Mouse (Mus musculus) kidney, embryonic 15.5 days (tissue): ENCODE results near the gene Usf1. TPM values are rescaled to one million over a fixed set of nuclear protein-coding genes. Genes with fewer than 3 reads are reported as not detected.
A peak's percentile ranks its signal among the peaks of the same experiment; 100 is the strongest.

ENCODE experiments used
- ATAC-seq: fragments of 200-750 bp; cut with Nextera tagmentation; replicated peaks from 2 replicates; pipeline ENCODE4 v1.8.0; 2017; ENCODE audit warnings: moderate TSS enrichment; ENCODE audit not compliant: low FRiP score
- H3K27ac ChIP-seq: fragments of 300-500 bp; sonication (generic); 2 replicates; pipeline ENCODE4 v1.5.1; 2015; ENCODE audit warnings: mild to moderate bottlenecking, inconsistent platforms
- H3K27me3 ChIP-seq: fragments of 300-500 bp; sonication (generic); 2 replicates; pipeline ENCODE4 v1.6.1; 2015; ENCODE audit warnings: inconsistent platforms
- H3K36me3 ChIP-seq: fragments of 300-500 bp; sonication (generic); 2 replicates; pipeline ENCODE4 v1.6.1; 2015; ENCODE audit warnings: inconsistent platforms
- H3K4me1 ChIP-seq: fragments of 300-500 bp; sonication (generic); 2 replicates; pipeline ENCODE4 v1.6.1; 2015; ENCODE audit warnings: inconsistent platforms
- H3K4me2 ChIP-seq: fragments of 300-500 bp; sonication (generic); 2 replicates; pipeline ENCODE4 v1.6.1; 2015; ENCODE audit warnings: moderate library complexity, mild to moderate bottlenecking, inconsistent platforms
- H3K4me3 ChIP-seq: fragments of 300-500 bp; sonication (generic); replicated peaks from 2 replicates; pipeline ENCODE4 v1.5.1; 2015; ENCODE audit warnings: mild to moderate bottlenecking, inconsistent platforms
- H3K9ac ChIP-seq: fragments of 300-500 bp; sonication (generic); 2 replicates; pipeline ENCODE4 v1.6.1; 2015; ENCODE audit warnings: mild to moderate bottlenecking, inconsistent platforms
- H3K9me3 ChIP-seq: fragments of 300-500 bp; sonication (generic); replicated peaks from 2 replicates; pipeline ENCODE4 v1.6.1; 2016; ENCODE audit warnings: inconsistent platforms
- WGBS: fragments of 180-500 bp; shearing (Covaris S2); methylation state at CpG from one replicate; pipeline ENCODE4 v1.1.7; 2015; ENCODE audit warnings: mixed read lengths; 5-methylcytosine and 5-hydroxymethylcytosine counted together
- polyA plus RNA-seq: library from polyadenylated mRNA; unstranded; fragments of >200 nt; fragmentation: Nextera tagmentation; extraction: Ambion mirVana; gene quantifications from 2 replicates; pipeline ENCODE4 v1.2.1, GENCODE M21; 2015

Gene Usf1
- 71.2 and 90.9 TPM in 2 replicates for polyA plus RNA-seq

DNA sequence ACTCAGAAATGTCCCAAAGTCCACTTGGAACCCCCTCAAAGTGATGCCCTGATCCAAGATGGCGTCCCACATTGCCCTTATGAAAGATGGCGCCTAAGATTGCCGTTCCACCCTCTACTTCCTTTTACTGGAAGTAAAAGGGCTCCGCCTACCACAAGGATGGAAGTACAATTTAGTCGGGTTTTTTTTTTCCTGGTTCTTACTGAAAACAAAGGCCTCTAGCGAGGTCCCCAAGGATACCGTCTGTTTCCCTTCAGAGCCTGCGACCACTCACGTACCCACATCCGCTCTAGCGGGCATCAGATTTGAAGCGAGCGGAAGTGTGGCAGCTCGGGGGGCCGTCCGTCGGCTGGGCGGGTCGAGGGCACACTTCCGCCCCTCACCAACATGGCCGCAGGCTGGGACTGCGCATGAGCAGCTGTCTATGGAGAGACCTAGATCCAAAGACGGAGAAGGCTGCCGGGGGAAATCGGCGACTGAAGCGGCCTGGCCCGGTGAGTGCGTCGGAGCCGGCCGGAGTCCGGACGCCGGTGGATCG is at the start of gene Usf1:
Gene Usf1, plus strand, starts transcription at position 367 of the 538 bp plus-strand sequence.
- peak within 1 kb of the TSS; percentile 78 for H3K4me3 ChIP-seq
- peaks cover 19% of the 10 kb centered on the region for H3K4me1 ChIP-seq
- H3K9me3 ChIP-seq: no peaks in the 10 kb centered on the region
- H3K27ac ChIP-seq: peak within 1 kb of the TSS; percentile 95
- ATAC-seq: peak; percentile 99
- H3K27me3 ChIP-seq: 0 out of 2 replicates have a peak, but pooled peaks cover 3% of the 10 kb centered on the region
- peaks cover 16% of the 10 kb centered on the region for H3K36me3 ChIP-seq
- WGBS: under 1% methylated on average over 36 of the region's 36 CpGs
- H3K4me2 ChIP-seq: peak within 1 kb of the TSS; percentile 60
- peak within 1 kb of the TSS; percentile 91 for H3K9ac ChIP-seq

DNA sequence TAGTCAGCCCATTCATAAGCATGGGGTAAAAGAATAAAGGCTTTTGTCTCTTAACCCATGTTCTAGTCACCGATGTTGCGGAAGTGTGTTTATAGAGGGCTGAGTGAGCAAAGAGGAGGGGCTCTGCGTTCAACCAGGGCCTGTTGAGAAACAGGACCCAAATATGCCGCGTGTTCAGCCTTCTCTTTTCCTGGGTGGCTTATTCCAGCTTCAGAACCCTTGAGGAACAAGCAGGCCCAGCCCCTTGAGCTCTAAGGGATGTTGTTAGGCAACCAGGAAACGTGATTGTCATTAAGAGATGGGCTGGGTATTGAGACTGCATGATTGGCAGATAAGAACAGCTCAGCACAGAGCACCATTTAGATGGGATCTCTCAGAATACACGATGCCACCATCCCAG is 45.2 kb upstream of the Usf1 start:
- WGBS: 65% methylated on average over 7 of the region's 7 CpGs
- no peak for ATAC-seq

DNA sequence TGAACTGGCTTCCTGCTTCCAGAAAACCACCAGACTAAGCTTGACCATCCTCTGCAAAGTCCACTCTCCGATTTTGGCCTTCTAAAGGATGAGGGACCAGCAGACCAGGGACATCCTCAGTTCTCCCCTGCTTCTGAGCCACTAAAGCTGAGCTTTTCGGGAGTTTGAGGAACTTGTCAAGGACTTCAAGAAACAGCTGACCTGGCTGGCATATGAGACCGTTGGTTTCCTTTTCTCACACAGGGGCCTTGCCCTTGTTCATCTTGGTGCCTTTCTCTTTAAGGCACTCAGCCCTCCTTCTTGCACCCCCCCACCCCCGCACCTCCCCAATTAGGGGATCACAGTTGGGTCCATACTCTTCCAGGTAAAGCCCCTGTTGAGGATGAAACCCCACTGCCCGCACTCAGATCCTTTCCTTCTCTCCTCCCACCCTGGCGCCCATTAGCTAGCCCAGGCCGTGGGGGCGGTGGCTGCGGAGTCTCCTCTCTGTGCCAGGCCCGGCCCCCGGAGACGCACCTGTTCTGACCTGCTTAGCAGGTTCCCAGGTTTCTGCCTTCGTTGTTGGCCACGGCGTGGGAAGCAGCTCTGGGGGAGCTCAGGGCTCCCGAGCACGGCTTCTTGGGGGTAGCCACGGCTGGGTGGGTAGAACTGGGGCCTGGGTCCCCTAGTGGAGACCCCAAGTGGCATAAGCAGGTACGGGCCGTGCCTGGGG is 41.1 kb upstream of the Usf1 start, which contains the start of gene Nectin4:
Gene Nectin4, plus strand, starts transcription at position 255 of the 712 bp plus-strand sequence.
- H3K27me3 ChIP-seq: 0 out of 2 replicates have a peak, but pooled peaks cover 5% of the 10 kb centered on the region
- peak within 1 kb of the TSS; percentile 56; the same call in 1 of the 2 replicates for H3K27ac ChIP-seq
- H3K4me3 ChIP-seq: peak within 1 kb of the TSS; percentile 19; the same call in 1 of the 2 replicates
- ATAC-seq: peak; percentile 63
- WGBS: 38% methylated on average over 20 of the region's 20 CpGs
- H3K4me1 ChIP-seq: peaks cover 37% of the 10 kb centered on the region
- H3K36me3 ChIP-seq: no peaks in the 10 kb centered on the region
- peak within 1 kb of the TSS; percentile 46 for H3K4me2 ChIP-seq
- peak within 1 kb of the TSS; percentile 30 for H3K9ac ChIP-seq
- no peaks in the 10 kb centered on the region for H3K9me3 ChIP-seq

More for the DNA sequence above, 45.2 kb upstream of the Usf1 start:
- Histone ChIP-seq H3K27ac (no peak overlapping the region), H3K4me1 (peaks cover 23% of the 10 kb centered on the region), H3K4me3 (no peak overlapping the region), H3K9ac (no peak overlapping the region), H3K36me3 (no peaks in the 10 kb centered on the region), H3K27me3 (0 out of 2 replicates have a peak, but pooled peaks cover 2% of the 10 kb centered on the region), H3K9me3 (no peaks in the 10 kb centered on the region), H3K4me2 (no peak overlapping the region)

DNA sequence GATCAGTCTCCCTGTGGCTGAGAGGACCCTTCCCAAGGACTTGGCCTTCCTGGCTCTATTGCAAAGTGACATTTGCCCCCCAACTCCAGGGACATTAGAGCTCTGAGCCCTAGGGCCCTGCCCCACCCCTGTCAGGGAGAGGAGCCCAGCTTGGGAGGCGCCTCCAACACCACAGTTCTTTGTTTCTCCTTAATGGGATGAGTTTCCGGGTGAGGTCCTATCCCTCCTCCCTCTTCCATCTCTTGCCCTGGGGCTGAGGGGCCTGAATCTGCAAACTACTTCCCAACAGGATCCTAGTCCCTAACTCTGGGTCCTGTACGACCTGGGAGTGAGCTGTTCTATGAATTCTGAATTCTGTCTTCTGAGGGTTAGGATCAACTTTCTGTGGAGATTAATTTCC is 38.2 kb upstream of the Usf1 start:
- Histone ChIP-seq H3K36me3 (no peaks in the 10 kb centered on the region), H3K27me3 (0 out of 2 replicates have a peak, but pooled peaks cover 5% of the 10 kb centered on the region), H3K4me1 (peaks cover 44% of the 10 kb centered on the region), H3K4me3 (no peak overlapping the region), H3K9me3 (no peaks in the 10 kb centered on the region), H3K9ac (no peak overlapping the region), H3K27ac (no peak overlapping the region), H3K4me2 (no peak overlapping the region)
- no peak for ATAC-seq
- 50% methylated on average over 3 of the region's 3 CpGs for WGBS

DNA sequence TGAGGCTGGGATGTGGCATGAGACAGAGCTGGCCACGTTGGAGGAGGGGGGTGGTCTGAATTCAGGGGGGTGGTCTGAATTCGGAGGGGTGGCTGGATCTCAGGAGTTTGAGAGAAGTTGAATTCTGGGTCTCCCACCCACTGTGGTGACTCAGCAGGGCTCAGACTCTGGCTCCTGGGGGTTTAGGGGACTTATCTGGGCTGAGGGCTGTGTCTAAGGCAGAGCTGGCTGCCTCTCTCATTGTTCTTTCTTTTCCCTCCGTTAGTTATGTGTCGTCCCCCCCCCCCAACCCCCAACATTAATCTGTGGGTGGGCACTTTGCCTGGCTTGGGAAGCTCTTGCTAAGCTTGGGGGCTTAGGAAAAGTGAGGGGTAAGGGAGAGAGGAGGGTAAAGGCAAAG is 37.2 kb upstream of the Usf1 start:
- ATAC-seq: no peak
- Histone ChIP-seq H3K9me3 (no peaks in the 10 kb centered on the region), H3K4me2 (no peak overlapping the region), H3K4me3 (no peak overlapping the region), H3K36me3 (no peaks in the 10 kb centered on the region), H3K9ac (no peak overlapping the region), H3K27me3 (0 out of 2 replicates have a peak, but pooled peaks cover 5% of the 10 kb centered on the region), H3K27ac (no peak overlapping the region), H3K4me1 (peaks cover 36% of the 10 kb centered on the region)
- WGBS: 9% methylated on average over 4 of the region's 4 CpGs

DNA sequence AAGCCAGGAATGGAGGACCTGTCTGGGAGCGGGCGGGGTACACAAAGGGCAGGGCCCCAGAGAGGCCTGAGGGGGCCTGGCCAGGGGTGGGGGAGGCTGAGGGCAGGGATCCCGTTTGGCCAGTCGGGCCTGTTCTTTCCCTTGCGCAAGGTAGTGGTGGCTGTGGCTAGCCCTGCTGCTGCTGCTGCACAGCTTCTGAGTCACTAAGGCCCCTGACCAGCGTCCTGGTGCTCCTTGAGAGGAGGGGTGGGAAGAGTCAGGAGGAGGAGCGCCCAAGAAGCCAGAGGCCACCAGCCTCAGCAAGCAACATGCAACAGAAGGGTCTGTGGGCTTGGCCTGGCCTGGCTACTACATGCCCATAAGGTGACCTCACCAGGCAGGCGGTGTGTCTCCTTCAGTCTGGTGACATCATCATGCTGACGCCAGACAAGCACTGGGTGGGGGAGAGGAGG is 35.4 kb upstream of the Usf1 start:
- peaks cover 18% of the 10 kb centered on the region for H3K27me3 ChIP-seq
- no peaks in the 10 kb centered on the region for H3K9me3 ChIP-seq
- no peak overlapping the region for H3K4me2 ChIP-seq
- no peaks in the 10 kb centered on the region for H3K36me3 ChIP-seq
- H3K4me1 ChIP-seq: peaks cover 38% of the 10 kb centered on the region
- 53% methylated on average over 9 of the region's 9 CpGs for WGBS
- H3K4me3 ChIP-seq: no peak overlapping the region
- H3K9ac ChIP-seq: no peak overlapping the region
- peak; percentile 24; the same call in 1 of the 2 replicates for ATAC-seq
- no peak overlapping the region for H3K27ac ChIP-seq

DNA sequence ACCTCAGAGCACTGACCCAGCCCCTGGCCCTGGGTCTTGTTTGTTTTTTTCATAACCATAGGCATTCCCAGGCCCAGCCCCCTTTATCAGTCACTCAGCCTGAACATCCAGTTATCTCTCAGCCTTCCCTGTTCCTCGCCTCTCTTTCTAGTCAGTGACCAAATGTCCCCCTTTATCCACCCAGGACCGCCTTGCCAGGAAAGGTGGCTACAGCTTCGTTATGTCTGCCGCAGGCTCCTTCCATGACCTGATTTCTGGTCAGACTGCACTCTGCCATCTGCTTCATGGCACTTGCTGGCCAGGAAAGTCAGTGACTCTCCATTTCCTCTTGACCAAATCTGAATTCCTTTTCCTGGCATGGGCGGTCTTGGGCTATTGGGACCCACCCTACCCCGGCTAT is 32.8 kb upstream of the Usf1 start:
- no peak for ATAC-seq
- H3K4me1 ChIP-seq: peaks cover 34% of the 10 kb centered on the region
- no peak overlapping the region for H3K27ac ChIP-seq
- no peak overlapping the region for H3K4me2 ChIP-seq
- no peaks in the 10 kb centered on the region for H3K36me3 ChIP-seq
- no peak overlapping the region for H3K9ac ChIP-seq
- H3K27me3 ChIP-seq: peaks cover 17% of the 10 kb centered on the region
- H3K9me3 ChIP-seq: no peaks in the 10 kb centered on the region
- H3K4me3 ChIP-seq: no peak overlapping the region
- WGBS: 87% methylated on average over 6 of the region's 6 CpGs

DNA sequence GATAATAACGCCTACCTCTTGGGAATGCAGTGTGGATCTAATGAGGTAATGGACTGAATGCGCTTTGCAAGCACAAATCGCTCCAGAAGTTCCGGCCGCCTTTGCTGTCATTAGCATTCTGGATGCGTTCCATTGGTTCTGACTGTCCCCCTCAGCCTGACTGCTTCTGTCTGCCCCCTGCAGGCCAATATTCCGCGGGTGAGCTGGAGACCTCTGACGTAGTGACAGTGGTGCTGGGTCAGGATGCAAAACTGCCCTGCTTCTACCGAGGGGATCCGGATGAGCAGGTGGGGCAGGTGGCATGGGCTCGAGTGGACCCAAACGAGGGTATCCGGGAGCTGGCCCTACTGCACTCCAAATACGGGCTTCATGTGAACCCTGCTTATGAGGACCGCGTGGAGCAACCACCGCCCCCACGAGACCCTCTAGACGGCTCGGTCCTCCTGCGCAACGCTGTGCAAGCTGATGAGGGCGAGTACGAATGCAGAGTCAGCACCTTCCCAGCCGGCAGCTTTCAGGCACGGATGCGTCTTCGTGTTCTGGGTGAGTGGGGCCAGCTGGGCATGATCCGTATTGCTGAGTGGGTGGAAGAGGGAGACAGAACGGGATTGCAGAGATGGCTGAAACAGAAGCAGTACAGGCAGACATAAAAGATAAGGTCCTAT is 31.0 kb upstream of the Usf1 start:
- Histone ChIP-seq H3K9me3 (no peaks in the 10 kb centered on the region), H3K4me1 (peaks cover 19% of the 10 kb centered on the region), H3K36me3 (no peaks in the 10 kb centered on the region), H3K9ac (no peak overlapping the region), H3K27ac (0 out of 2 replicates have a peak overlapping the region, but pooled peaks have one; percentile 19), H3K27me3 (peaks cover 17% of the 10 kb centered on the region), H3K4me3 (peak overlapping the region; percentile 33), H3K4me2 (peak overlapping the region; percentile 63)
- WGBS: 3% methylated on average over 31 of the region's 31 CpGs
- peak; percentile 80 for ATAC-seq

DNA sequence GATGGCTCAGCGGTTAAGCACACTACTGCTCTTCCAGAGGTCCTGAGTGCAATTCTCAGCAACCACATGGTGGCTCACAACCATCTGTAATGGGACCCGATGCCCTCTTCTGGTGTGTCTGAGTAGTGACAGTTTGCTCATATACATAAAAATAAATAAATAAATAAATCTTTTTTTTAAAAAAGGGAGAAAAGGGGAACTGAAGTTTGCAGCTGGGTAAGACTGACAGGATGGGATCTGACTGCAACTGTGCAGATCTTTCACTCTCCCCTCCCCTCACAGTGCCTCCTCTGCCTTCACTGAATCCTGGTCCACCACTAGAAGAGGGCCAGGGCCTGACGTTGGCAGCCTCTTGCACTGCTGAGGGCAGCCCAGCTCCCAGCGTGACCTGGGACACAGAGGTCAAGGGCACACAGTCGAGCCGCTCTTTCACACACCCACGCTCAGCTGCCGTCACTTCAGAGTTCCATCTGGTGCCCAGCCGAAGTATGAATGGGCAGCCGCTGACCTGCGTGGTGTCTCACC is 29.0 kb upstream of the Usf1 start:
- Histone ChIP-seq H3K4me2 (no peak overlapping the region), H3K9ac (no peak overlapping the region), H3K27me3 (peaks cover 17% of the 10 kb centered on the region), H3K4me3 (no peak overlapping the region), H3K4me1 (peaks cover 13% of the 10 kb centered on the region), H3K9me3 (no peaks in the 10 kb centered on the region), H3K36me3 (no peaks in the 10 kb centered on the region), H3K27ac (no peak overlapping the region)
- ATAC-seq: no peak
- WGBS: 77% methylated on average over 11 of the region's 11 CpGs

DNA sequence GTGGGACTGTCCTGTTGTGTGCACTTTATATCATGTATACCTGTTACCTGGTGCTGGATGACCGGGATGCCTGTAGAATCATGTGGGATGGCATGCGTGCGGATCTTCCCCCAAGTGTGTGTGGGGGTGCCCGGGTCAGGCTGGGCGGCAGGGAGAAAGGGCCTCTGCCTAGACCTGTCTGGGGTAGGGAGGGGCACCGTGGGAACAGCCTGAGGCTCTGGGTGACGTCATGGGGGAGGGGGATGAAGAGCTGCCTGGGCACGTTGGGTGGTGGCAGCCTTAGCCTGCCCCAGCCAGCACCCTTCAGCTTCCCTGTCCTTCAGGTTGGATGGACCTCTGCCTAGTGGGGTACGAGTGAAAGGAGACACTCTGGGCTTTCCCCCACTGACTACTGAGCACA is 26.8 kb upstream of the Usf1 start:
- Histone ChIP-seq H3K36me3 (no peaks in the 10 kb centered on the region), H3K4me2 (no peak overlapping the region), H3K4me1 (peaks cover 15% of the 10 kb centered on the region), H3K4me3 (no peak overlapping the region), H3K9ac (no peak overlapping the region), H3K9me3 (no peaks in the 10 kb centered on the region), H3K27ac (no peak overlapping the region), H3K27me3 (peaks cover 16% of the 10 kb centered on the region)
- no peak for ATAC-seq
- 75% methylated on average over 9 of the region's 9 CpGs for WGBS

DNA sequence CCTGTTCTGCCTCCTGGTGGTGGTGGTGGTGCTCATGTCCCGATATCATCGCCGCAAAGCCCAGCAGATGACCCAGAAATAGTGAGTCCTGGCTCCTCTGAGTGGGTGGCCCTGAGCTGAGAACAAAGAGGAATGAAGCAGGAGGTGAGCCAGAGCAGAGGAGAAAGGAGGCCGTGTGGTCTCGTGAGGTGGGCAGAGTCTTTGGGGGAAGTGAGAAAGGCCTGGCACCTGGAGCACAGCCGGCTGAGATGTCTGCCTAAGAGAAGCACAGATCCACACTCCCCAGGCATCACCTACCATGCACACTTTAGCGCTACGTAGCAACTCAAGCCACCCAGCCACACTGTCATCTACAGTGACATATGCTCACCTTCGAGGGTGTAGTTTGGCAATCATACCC is 25.9 kb upstream of the Usf1 start:
- H3K9ac ChIP-seq: no peak overlapping the region
- WGBS: 74% methylated on average over 9 of the region's 9 CpGs
- no peak for ATAC-seq
- no peaks in the 10 kb centered on the region for H3K9me3 ChIP-seq
- peaks cover 9% of the 10 kb centered on the region for H3K27me3 ChIP-seq
- H3K36me3 ChIP-seq: no peaks in the 10 kb centered on the region
- no peak overlapping the region for H3K4me2 ChIP-seq
- H3K4me3 ChIP-seq: no peak overlapping the region
- peaks cover 7% of the 10 kb centered on the region for H3K4me1 ChIP-seq
- H3K27ac ChIP-seq: no peak overlapping the region

DNA sequence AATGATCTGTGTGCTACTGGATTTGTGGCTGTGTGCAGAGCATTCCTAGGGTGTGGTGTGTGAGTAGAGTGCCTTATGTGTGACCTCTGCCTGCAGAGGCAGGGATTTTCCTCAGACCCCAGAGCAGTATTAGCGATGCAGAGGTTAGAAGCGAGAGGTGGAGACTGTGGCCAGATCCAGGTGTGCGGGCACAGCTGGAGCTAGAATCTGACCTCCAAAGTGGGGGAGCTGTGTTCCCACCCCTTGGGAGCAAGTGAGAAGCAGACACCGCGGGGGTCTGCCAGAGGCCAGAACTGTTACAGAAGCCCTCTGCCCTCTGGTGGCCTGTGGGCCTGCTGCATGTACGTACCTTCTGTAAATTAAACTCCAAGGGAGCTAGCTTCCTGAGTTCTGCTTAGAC is 24.0 kb upstream of the Usf1 start:
- Histone ChIP-seq H3K9me3 (no peaks in the 10 kb centered on the region), H3K36me3 (no peaks in the 10 kb centered on the region), H3K4me1 (peaks cover 3% of the 10 kb centered on the region; the same call in 1 of the 2 replicates), H3K9ac (no peak overlapping the region), H3K4me2 (no peak overlapping the region), H3K27me3 (no peaks in the 10 kb centered on the region; the same call in 1 of the 2 replicates), H3K27ac (no peak overlapping the region), H3K4me3 (no peak overlapping the region)
- 17% methylated on average over 6 of the region's 6 CpGs for WGBS
- ATAC-seq: peak; percentile 33
